Mouse (Mus musculus): ENCODE data around the gene Gnpat. TPM values are rescaled to one million over a fixed set of nuclear protein-coding genes. Genes with fewer than 3 reads are reported as not detected.

Gene Gnpat
- polyA plus RNA-seq, 1 experiment: 101 TPM

DNA sequence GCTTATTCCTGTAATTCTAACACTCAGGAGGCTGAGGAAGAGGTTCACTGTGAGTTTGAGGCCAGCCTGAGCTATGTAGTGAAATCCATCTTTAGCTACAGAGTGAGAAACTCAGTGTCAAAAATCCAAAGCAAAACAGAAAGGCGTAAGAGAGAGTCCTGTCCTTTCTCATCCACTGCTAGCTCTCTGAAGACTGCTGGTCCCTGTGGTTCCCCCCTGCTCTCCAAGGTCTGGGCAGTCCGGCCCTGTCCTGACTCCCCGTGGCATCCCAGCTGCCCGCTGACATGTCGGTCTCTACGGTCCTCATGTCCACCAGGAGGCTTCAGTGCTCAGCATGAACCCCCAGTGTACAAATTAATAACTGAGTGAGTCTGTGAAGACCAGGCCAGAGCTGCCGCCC lies 26.6 kb upstream of the Gnpat start:
- no peak for TF ChIP-seq GATA1 (IDR thresholded peaks at IDR 0.05; ENCODE audit: low read length)

DNA sequence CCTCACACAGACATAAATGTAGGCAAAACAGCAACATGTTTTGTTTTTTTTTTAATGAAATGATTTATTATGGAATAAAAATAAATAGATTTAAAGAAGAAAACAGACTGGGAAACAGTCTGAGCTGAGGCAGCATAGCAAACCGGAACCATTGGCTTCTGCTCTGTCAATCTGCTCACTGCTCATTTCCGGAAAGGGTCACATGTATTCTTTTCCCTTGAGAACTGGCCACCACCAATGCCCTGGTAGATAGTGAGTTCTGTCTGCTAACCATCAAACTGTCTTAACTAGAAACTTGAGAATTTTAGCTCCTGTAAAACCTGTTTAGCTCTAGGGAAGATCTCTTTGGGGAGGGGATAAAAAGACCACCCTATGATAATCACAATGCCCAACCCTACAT lies 25.9 kb upstream of the Gnpat start:
- no peak for TF ChIP-seq GATA1 (IDR thresholded peaks at IDR 0.05; ENCODE audit: low read length)

DNA sequence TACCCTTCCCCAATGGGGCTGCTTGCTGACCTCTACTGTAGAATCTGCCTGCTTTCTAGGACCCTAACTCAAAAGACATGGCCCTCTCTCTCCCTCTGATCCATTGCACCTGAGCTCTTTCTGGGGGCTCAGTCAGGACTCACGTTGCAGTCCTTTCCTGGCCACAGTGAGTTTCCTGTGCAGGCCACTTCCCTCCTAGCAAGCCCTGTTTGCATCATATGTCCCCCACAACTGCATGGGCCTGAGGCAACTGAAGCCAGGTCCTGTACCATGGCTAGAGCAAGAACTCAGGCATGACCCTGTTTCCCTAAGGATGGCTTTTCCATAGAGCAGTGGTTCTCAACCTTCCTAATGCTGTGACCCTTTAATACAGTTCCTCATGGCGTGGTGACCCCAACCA lies 24.9 kb upstream of the Gnpat start:
- TF ChIP-seq GATA1 (IDR thresholded peaks at IDR 0.05; ENCODE audit: low read length): no peak

DNA sequence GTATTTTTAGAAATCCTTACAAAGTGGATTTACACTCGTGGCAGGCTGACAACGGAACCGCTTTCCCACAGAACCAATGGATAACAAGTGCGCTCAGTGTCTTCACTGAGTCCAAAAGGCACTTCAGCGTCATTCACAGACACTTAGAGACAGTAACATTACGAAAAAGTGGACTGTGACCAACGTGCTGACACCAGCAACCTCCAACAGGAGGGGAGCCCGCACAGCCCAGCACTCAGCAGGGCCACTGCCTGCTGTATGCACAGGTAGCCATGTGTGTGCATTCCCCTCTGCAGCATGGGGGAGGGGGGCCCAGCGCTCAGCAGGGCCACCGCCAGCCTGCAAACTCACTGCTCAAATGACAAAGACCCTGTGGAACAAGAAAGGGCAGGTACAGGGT lies 23.5 kb upstream of the Gnpat start:
- TF ChIP-seq GATA1 (IDR thresholded peaks at IDR 0.05; ENCODE audit: low read length): no peak

DNA sequence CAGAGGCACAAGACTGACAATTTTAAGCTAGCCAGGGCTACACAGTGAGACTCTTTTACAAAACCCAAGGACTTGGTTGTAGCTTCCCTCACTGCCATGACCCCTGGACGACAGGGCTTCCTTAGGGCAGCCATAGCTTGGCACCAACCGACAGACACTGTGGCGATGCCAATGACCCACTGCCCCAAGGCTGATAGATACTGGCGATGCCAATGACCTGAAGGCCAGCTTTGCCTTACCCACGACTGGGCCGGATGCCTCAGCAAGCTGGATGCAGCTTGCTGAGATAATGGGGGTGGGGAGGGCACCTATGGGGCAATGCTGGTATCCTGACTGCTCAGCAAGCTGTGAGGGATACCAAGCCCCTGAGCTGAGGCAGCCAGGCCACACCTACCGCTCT lies 21.9 kb upstream of the Gnpat start:
- TF ChIP-seq GATA1 (IDR thresholded peaks at IDR 0.05; ENCODE audit: low read length): no peak

DNA sequence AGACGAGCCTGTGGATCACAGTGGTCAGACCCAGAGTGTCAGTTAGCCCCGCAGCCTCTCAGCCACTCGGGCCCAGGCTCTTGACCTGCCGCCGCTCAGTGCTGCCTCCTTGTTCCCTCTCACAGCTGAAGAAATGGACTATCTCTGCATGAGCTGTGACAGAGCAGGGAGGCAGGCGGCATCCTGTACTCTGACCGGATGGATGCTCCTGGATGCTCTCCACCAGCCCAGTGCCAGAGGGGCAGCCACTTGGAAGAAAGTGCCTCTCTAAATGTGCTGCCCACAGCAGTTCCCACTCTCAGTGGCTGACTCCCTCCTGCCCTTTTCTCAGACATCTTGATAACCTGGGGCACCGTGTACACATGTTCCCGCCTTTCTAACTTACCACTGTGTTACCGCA lies 21.1 kb upstream of the Gnpat start:
- TF ChIP-seq GATA1 (IDR thresholded peaks at IDR 0.05; ENCODE audit: low read length): no peak

DNA sequence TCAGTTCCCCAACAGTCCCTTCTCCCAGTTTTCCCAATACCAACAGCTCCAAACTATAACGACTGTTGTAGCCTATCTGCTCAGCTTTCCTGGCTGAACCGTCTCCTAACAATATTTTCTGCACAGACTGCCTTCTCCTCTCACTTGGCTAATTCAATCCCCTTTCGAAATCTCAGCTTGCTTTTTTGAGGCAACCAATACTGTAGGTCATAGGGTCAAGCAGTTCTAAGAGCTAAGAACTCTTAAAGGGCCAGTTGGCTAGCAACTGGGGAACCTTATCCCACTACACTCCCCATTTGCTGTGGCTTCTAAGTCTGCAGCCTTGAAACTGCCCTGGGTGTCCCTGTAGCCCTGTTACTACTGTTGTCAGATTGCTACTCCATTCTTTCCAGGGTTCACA lies 17.7 kb upstream of the Gnpat start:
- no peak for TF ChIP-seq GATA1 (IDR thresholded peaks at IDR 0.05; ENCODE audit: low read length)

DNA sequence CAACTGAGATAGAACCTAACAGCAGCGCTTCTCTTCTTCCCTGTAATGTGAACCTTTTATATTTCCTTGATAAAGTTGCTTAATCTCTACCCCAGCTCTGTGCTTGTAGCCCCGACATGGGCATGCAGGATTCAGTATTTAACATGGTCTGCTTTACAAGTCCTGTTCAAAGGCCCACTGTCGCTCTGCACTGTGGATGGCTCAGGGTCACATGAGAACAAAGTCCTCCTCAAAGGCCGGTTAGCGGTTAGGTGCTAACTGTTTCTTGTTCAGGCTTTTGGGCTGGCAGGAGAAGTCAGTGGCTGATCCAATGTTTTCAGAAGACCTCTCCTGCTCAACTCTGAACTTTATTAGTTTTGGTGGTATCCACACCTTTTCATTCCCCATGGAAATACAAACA lies 17.3 kb upstream of the Gnpat start:
- no peak for TF ChIP-seq GATA1 (IDR thresholded peaks at IDR 0.05; ENCODE audit: low read length)

DNA sequence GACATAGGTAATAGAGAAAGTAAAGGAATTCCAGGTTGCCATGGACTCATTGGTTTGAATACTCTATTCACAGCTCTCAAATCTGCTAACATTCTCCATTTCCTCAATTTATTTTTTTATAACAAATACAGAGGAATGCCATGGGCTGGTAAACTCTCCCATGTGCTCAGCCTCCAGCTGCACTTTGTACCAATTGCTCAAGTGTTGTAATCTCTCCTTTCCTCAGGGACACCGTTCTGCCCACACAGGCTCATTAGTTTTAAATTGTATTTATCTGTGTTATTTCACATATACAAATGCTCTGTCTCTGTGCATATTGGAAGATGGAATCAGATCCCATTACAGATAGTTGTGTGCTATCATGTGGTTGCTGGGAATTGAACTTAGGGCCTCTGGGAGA lies 9.3 kb upstream of the Gnpat start:
- TF ChIP-seq GATA1 (IDR thresholded peaks at IDR 0.05; ENCODE audit: low read length): no peak

DNA sequence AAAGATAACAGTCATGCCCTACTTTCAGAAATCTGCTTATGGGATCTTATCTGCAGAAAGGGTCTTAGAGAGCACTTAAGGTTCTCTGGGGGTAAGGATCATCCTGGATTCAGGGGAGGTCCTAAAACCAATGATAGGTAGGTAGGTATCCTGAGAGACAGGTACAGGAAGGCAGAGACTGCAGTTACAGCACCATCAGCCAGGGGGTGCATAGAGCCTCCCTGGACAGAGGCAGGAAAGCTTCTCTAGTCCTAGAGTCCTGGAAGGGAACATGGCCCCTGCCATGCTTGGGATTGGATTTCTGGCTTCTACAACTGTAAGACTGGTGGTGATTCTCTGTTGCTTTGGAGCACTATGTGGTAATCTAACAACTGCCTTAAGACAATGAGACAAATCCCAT lies 3.4 kb upstream of the Gnpat start:
- no peak for TF ChIP-seq GATA1 (IDR thresholded peaks at IDR 0.05; ENCODE audit: low read length)

DNA sequence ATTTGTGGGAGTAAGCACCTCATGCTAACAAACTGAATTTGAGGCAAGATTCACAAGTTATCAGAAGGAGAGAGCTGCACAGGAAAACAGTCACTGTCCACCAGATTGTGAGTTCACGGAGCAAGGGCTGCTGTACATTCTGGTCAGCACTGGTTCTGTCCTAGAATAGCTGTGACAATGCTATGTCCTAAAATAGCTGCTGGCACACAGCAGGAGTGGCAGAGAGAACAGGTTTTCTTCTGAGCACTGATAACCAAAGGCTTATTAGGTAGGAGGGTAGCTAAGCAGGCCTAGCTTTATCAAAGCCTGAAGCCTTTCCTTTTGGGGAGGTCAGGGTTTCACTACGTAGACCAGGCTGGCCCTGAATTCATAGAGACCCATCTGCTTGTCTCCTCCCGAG lies 2.6 kb upstream of the Gnpat start:
- TF ChIP-seq GATA1 (IDR thresholded peaks at IDR 0.05; ENCODE audit: low read length): no peak

DNA sequence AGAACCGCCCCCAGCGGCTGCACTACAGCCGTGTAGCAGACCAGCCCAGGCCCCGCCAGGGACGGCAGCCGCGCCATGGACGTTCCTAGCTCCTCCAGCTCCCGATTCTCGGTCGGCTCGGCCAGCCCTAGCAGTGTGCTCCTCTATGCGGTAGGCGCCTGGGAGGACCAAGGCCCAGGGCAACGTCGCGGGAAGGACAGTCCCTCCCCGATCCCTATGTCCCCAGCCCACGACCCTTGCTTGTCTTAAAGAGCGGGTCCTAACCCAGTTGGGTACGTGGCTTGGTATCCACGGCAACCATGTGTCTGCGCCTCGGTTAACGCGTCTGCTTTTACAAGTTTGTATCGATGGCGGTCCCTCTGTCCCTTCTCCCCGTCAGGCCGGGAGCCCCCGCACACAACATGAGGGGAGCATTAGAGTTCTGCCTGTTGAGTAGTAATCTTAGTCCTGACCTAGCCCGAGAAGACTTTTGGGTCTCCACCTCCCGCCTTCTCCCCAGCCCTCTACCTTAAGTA lies 387 bp downstream of the Gnpat start:
- TF ChIP-seq GATA1 (IDR thresholded peaks at IDR 0.05; ENCODE audit: low read length): no peak

DNA sequence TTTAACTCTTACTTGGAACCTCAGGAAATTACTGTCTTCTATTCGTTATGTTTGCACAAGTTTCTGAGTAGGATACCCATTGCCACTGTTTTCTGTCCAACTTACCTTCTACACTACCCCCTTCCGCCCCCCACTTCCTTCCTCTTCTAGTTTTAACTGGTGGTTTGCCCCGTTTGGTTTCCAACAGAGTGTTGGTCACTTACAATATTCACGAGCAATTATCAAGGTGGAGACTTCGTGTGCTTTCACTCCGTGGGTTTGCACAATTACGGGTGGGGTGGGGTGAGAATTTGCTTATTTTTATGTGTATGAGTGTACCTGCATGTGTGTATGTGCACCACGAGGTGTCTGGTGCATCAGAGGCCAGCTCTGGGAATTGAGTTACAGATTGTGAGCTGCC lies 896 bp downstream of the Gnpat start:
- TF ChIP-seq GATA1 (IDR thresholded peaks at IDR 0.05; ENCODE audit: low read length): no peak

DNA sequence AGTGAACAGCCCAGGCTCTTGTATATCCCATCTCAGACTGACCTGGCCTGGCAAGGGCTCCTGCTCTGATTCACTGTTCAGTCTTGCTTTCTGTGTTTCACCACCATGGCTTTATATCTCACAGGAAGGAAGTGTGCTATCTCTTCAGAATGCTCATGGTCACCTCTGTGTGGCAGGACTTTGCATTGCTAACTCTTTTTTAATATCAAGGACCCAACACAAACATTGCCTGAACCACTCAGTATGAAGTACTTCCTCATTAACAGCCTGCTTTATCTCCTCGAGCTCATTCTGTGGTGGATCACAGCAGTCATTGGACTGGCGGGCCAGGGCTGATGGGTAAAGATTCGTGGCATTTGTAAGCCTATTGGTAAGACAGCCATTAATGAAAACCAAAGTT lies 3.8 kb downstream of the Gnpat start:
- peak; percentile 31 for TF ChIP-seq GATA1 (IDR thresholded peaks at IDR 0.05; ENCODE audit: low read length)

DNA sequence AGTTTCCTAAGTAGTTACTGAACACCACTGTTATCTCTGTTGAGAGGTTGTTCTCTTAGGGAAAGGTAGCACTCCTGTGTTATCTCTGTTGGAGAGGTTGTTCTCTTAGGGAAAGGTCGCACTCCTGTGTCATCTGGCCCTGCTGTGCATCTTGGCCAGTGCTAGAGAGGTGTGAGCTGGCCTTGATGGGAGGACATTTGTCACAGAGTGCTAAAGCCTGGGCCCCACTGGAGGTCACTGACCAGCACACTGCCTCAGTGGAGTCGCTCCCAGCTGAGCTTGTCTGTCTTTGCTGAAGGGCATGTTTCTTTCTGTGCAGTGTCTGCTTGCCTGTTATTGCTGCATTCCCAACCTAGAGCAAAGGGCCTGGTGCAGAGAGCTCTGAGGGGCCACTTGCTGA lies 4.3 kb downstream of the Gnpat start:
- no peak for TF ChIP-seq GATA1 (IDR thresholded peaks at IDR 0.05; ENCODE audit: low read length)

DNA sequence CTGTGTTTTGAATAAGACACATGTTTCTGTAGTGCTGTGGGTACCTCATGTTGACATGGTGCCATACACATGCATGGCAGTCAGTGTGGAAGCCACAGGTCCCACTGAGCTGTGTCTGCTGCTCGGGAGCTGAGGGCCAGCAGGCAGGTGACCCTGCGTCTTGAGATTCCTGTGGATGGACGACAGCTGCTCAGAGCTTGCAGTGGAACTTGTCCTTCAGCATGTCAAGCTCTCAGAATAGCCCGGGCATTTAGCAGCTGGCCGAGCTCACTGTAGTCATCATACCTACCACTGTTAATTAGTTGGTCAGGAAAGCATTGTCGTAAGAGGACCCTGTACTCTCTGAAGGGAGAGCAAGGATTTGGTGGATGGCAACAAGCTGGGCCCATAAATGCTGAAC lies 6.9 kb downstream of the Gnpat start:
- TF ChIP-seq GATA1 (IDR thresholded peaks at IDR 0.05; ENCODE audit: low read length): no peak

DNA sequence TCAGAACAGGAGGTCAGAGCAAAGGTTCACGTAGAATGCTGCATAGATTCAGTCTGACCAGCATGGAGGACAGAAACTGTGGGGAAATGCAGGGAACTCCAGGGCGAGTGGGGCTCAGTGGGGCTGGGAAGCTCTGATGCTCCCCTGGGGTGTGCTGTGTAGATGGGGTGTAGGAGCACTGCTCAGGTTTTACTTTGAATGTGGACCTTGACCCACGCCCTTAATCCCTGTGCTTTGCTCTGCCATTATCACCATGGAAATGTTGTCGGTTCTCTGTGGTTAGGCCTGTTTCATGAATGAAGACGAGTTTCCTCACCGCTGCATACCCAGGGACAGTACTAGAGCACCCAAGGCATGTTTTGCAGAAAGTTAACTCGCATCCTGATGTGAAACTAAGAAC lies 8.6 kb downstream of the Gnpat start:
- no peak for TF ChIP-seq GATA1 (IDR thresholded peaks at IDR 0.05; ENCODE audit: low read length)

DNA sequence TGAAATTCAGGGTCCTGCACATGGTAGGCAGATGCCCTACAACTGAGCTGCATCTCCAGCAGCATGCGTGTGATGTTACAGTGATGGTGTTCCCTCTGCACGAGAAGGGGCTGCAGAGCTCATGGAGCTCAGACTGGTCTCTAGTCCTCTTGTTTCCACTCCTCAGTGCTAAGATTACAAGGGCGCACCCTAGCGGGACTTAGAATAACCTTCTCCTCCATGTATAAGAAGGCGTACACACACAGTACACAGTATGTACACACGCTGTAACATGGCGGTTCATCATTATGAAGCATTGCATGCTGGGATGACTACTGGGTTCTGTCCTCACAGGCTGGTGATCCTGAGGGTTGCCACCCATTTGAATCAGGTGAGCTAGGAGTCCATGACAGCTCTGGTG lies 9.2 kb downstream of the Gnpat start:
- no peak for TF ChIP-seq GATA1 (IDR thresholded peaks at IDR 0.05; ENCODE audit: low read length)

Data from G1E-ER4 (cell line).